Mouse (Mus musculus): Measurements from ENCODE around the gene Tet1. TPM values are rescaled to one million over a fixed set of nuclear protein-coding genes. Genes with fewer than 3 reads are reported as not detected.

Gene Tet1
- polyA plus RNA-seq, 1 experiment from 2014 or later: 6.4 TPM

- no peaks in the 10 kb centered on the region for H3K9me3 ChIP-seq (ENCODE audit: control insufficient read depth, low read length)
- H3K36me3 ChIP-seq (ENCODE audit: control insufficient read depth, insufficient read depth, low read length): no peaks in the 10 kb centered on the region
- no peak for DNase-seq (ENCODE audit: low spot score)
- ATAC-seq (ENCODE audit: low FRiP score, low TSS enrichment): peak; percentile 76
- peak overlapping the region; percentile 98 for H3K9ac ChIP-seq (ENCODE audit: low read length)
- H3K4me3 ChIP-seq (ENCODE audit: low read depth, low read length): peak overlapping the region; percentile 97
- no peaks in the 10 kb centered on the region for H3K4me1 ChIP-seq (replicated peaks; ENCODE audit: control insufficient read depth, insufficient read depth)
- H3K27me3 ChIP-seq (ENCODE audit: control insufficient read depth, insufficient read depth, low read length): no peaks in the 10 kb centered on the region
- H3K27ac ChIP-seq (replicated peaks): peak overlapping the region; percentile 94
- WGBS: under 1% methylated on average over 24 of the region's 29 CpGs
- TF ChIP-seq EP300 (optimal IDR thresholded peaks at IDR 0.05) (no peak), CTCF (IDR thresholded peaks at IDR 0.05; ENCODE audit: low read depth) (no peak)
- peak overlapping the region; percentile 86 for H3K4me2 ChIP-seq (replicated peaks; ENCODE audit: low read depth)
These were observed 12.0 kb upstream of the Tet1 start for GRCm38 (mm10) chr10:62920766-62921156.

GRCm38 (mm10) chr10:62919925-62920765, 11.3 kb upstream of the Tet1 start, which contains the start of gene Slc25a16:
Gene Slc25a16, plus strand, starts transcription at chr10:62920633.
- H3K36me3 ChIP-seq (ENCODE audit: control insufficient read depth, insufficient read depth, low read length): no peaks in the 10 kb centered on the region
- H3K4me1 ChIP-seq (replicated peaks; ENCODE audit: control insufficient read depth, insufficient read depth): no peaks in the 10 kb centered on the region
- peak; percentile 92 for DNase-seq (ENCODE audit: low spot score)
- H3K9ac ChIP-seq (ENCODE audit: low read length): peak within 1 kb of the TSS; percentile 98
- peak within 1 kb of the TSS; percentile 97 for H3K4me3 ChIP-seq (ENCODE audit: low read depth, low read length)
- WGBS: 9% methylated on average over 47 of the region's 50 CpGs
- peak; percentile 97 for ATAC-seq (ENCODE audit: low FRiP score, low TSS enrichment)
- no peaks in the 10 kb centered on the region for H3K27me3 ChIP-seq (ENCODE audit: control insufficient read depth, insufficient read depth, low read length)
- H3K27ac ChIP-seq (replicated peaks): peak within 1 kb of the TSS; percentile 94
- TF ChIP-seq EP300 (optimal IDR thresholded peaks at IDR 0.05) (no peak), CTCF (IDR thresholded peaks at IDR 0.05; ENCODE audit: low read depth) (no peak)
- H3K9me3 ChIP-seq (ENCODE audit: control insufficient read depth, low read length): no peaks in the 10 kb centered on the region
- peak within 1 kb of the TSS; percentile 86 for H3K4me2 ChIP-seq (replicated peaks; ENCODE audit: low read depth)

- no peaks in the 10 kb centered on the region for H3K36me3 ChIP-seq (ENCODE audit: control insufficient read depth, insufficient read depth, low read length)
- no peak overlapping the region for H3K4me2 ChIP-seq (replicated peaks; ENCODE audit: low read depth)
- H3K27me3 ChIP-seq (ENCODE audit: control insufficient read depth, insufficient read depth, low read length): no peaks in the 10 kb centered on the region
- H3K4me3 ChIP-seq (ENCODE audit: low read depth, low read length): no peak overlapping the region
- no peaks in the 10 kb centered on the region for H3K9me3 ChIP-seq (ENCODE audit: control insufficient read depth, low read length)
- ATAC-seq (ENCODE audit: low FRiP score, low TSS enrichment) (no peak), DNase-seq (ENCODE audit: low spot score) (no peak)
- 81% methylated on average over 3 of the region's 3 CpGs for WGBS
- H3K9ac ChIP-seq (ENCODE audit: low read length): no peak overlapping the region
- H3K4me1 ChIP-seq (replicated peaks; ENCODE audit: control insufficient read depth, insufficient read depth): no peaks in the 10 kb centered on the region
- H3K27ac ChIP-seq (replicated peaks): no peak overlapping the region
- TF ChIP-seq EP300 (optimal IDR thresholded peaks at IDR 0.05) (no peak), CTCF (IDR thresholded peaks at IDR 0.05; ENCODE audit: low read depth) (no peak)
These were observed 10.2 kb upstream of the Tet1 start for GRCm38 (mm10) chr10:62918985-62919384.

GRCm38 (mm10) chr10:62911120-62911519, 2.3 kb upstream of the Tet1 start:
- Histone ChIP-seq H3K9ac (ENCODE audit: low read length) (no peak overlapping the region), H3K27ac (replicated peaks) (no peak overlapping the region), H3K27me3 (ENCODE audit: control insufficient read depth, insufficient read depth, low read length) (no peaks in the 10 kb centered on the region), H3K36me3 (ENCODE audit: control insufficient read depth, insufficient read depth, low read length) (no peaks in the 10 kb centered on the region), H3K4me2 (replicated peaks; ENCODE audit: low read depth) (no peak overlapping the region), H3K9me3 (ENCODE audit: control insufficient read depth, low read length) (no peaks in the 10 kb centered on the region), H3K4me3 (ENCODE audit: low read depth, low read length) (no peak overlapping the region), H3K4me1 (replicated peaks; ENCODE audit: control insufficient read depth, insufficient read depth) (no peaks in the 10 kb centered on the region)
- TF ChIP-seq CTCF (IDR thresholded peaks at IDR 0.05; ENCODE audit: low read depth): no peak
- TF ChIP-seq EP300 (optimal IDR thresholded peaks at IDR 0.05): no peak
- DNase-seq (ENCODE audit: low spot score) (no peak), ATAC-seq (ENCODE audit: low FRiP score, low TSS enrichment) (no peak)
- WGBS: 92% methylated on average over 2 of the region's 2 CpGs

GRCm38 (mm10) chr10:62906336-62906735, 2.5 kb downstream of the Tet1 start:
- Histone ChIP-seq H3K4me2 (replicated peaks; ENCODE audit: low read depth) (no peak overlapping the region), H3K4me1 (replicated peaks; ENCODE audit: control insufficient read depth, insufficient read depth) (no peaks in the 10 kb centered on the region), H3K9ac (ENCODE audit: low read length) (no peak overlapping the region), H3K36me3 (ENCODE audit: control insufficient read depth, insufficient read depth, low read length) (no peaks in the 10 kb centered on the region), H3K27me3 (ENCODE audit: control insufficient read depth, insufficient read depth, low read length) (no peaks in the 10 kb centered on the region), H3K27ac (replicated peaks) (no peak overlapping the region), H3K9me3 (ENCODE audit: control insufficient read depth, low read length) (no peaks in the 10 kb centered on the region), H3K4me3 (ENCODE audit: low read depth, low read length) (no peak overlapping the region)
- DNase-seq (ENCODE audit: low spot score): no peak
- no peak for ATAC-seq (ENCODE audit: low FRiP score, low TSS enrichment)
- WGBS: 91% methylated on average over 7 of the region's 7 CpGs
- TF ChIP-seq CTCF (IDR thresholded peaks at IDR 0.05; ENCODE audit: low read depth) (no peak), EP300 (optimal IDR thresholded peaks at IDR 0.05) (no peak)

- ATAC-seq (ENCODE audit: low FRiP score, low TSS enrichment) (no peak), DNase-seq (ENCODE audit: low spot score) (no peak)
- H3K9ac ChIP-seq (ENCODE audit: low read length): no peak overlapping the region
- H3K27ac ChIP-seq (replicated peaks): no peak overlapping the region
- H3K36me3 ChIP-seq (ENCODE audit: control insufficient read depth, insufficient read depth, low read length): no peaks in the 10 kb centered on the region
- H3K4me3 ChIP-seq (ENCODE audit: low read depth, low read length): no peak overlapping the region
- H3K4me1 ChIP-seq (replicated peaks; ENCODE audit: control insufficient read depth, insufficient read depth): no peaks in the 10 kb centered on the region
- no peaks in the 10 kb centered on the region for H3K27me3 ChIP-seq (ENCODE audit: control insufficient read depth, insufficient read depth, low read length)
- no peak for TF ChIP-seq CTCF (IDR thresholded peaks at IDR 0.05; ENCODE audit: low read depth)
- no peak for TF ChIP-seq EP300 (optimal IDR thresholded peaks at IDR 0.05)
- no peaks in the 10 kb centered on the region for H3K9me3 ChIP-seq (ENCODE audit: control insufficient read depth, low read length)
- 33% methylated on average over 1 of the region's 1 CpGs for WGBS
- no peak overlapping the region for H3K4me2 ChIP-seq (replicated peaks; ENCODE audit: low read depth)
These were observed 6.0 kb downstream of the Tet1 start for GRCm38 (mm10) chr10:62902829-62903228.
